Mouse (Mus musculus) heart, adult 2 months (tissue): ENCODE results near the gene Serpina11. TPM values are rescaled to one million over a fixed set of nuclear protein-coding genes. Genes with fewer than 3 reads are reported as not detected.

Experiments
- DNase-seq, 2 experiments: peaks; one replicate each; pipeline ENCODE4 v3.0.0; 2021
- H3K27ac ChIP-seq: fragments of 200-600 bp; 2 replicates; pipeline ENCODE4 v1.8.1; 2022
- H3K27me3 ChIP-seq: fragments of 200-500 bp; 2 replicates; pipeline ENCODE4 v1.6.1; 2012; ENCODE audit warnings: mild to moderate bottlenecking, low read length, inconsistent platforms, mixed read lengths; ENCODE audit not compliant: control insufficient read depth, insufficient read depth
- H3K36me3 ChIP-seq: fragments of 200-500 bp; 2 replicates; pipeline ENCODE4 v1.6.1; 2012; ENCODE audit warnings: low read length, inconsistent platforms; ENCODE audit not compliant: control insufficient read depth, insufficient read depth
- H3K4me1 ChIP-seq: fragments of 200-500 bp; 2 replicates; pipeline ENCODE4 v1.6.1; 2011; ENCODE audit warnings: low read length; ENCODE audit not compliant: control insufficient read depth, insufficient read depth
- H3K4me3 ChIP-seq: fragments of 200-600 bp; 2 replicates; pipeline ENCODE4 v1.8.1; 2022
- H3K79me2 ChIP-seq: fragments of 200-500 bp; replicated peaks from 2 replicates; pipeline ENCODE4 v1.6.1; 2012; ENCODE audit warnings: mild to moderate bottlenecking, inconsistent platforms, low read length, moderate library complexity, mixed read lengths; ENCODE audit not compliant: control insufficient read depth, insufficient read depth
- H3K9ac ChIP-seq: fragments of 200-500 bp; 2 replicates; pipeline ENCODE4 v1.6.1; 2012; ENCODE audit warnings: low read depth, mild to moderate bottlenecking, control low read depth, inconsistent platforms, low read length, mixed read lengths
- CTCF ChIP-seq: fragments of 200-600 bp; IDR thresholded peaks from 2 replicates; pipeline ENCODE4 v1.8.1; 2022; ENCODE audit warnings: antibody characterized with exemption, mild to moderate bottlenecking, moderate library complexity
- EP300 ChIP-seq: fragments of 200-500 bp; IDR thresholded peaks from 2 replicates; pipeline ENCODE4 v1.6.1; 2011; ENCODE audit warnings: low read depth, low read length, control low read depth; ENCODE audit not compliant: insufficient read depth
- POLR2A ChIP-seq: fragments of 200-500 bp; IDR thresholded peaks from 2 replicates; pipeline ENCODE4 v1.6.1; 2011; ENCODE audit warnings: mild to moderate bottlenecking, low read depth, low read length, control low read depth; ENCODE audit not compliant: insufficient read depth
- WGBS: fragments of 180-500 bp; shearing (Covaris S2); methylation state at CpG from one replicate; pipeline ENCODE4 v1.1.7; 2018; 5-methylcytosine and 5-hydroxymethylcytosine counted together
- intact Hi-C: fragments of 180-260 bp; cut with DNase I; formaldehyde crosslinking; loops from one replicate; pipeline ENCODE4 v1.15.1; 2025
- polyA plus RNA-seq: library from polyadenylated mRNA; depleted of rRNA; stranded (reverse); fragments of >200 nt; gene quantifications from 2 replicates; pipeline ENCODE4 v1.2.3, GENCODE M21; 2012
- total RNA-seq, 2 experiments: library from RNA; stranded (reverse); gene quantifications; 2 replicates each; pipeline ENCODE4 v1.2.3; 2021

The Serpina11 gene
- total and polyA plus RNA-seq, 3 experiments = not detected

GRCm38 (mm10) chr12:104004689-104005088 is 14.9 kb upstream of the Serpina11 start:
- no peaks in the 10 kb centered on the region for H3K27me3 ChIP-seq
- no peak overlapping the region for H3K27ac ChIP-seq
- intact Hi-C loops = no loop called here
- H3K4me3 ChIP-seq = no peak overlapping the region
- peaks cover 7% of the 10 kb centered on the region for H3K4me1 ChIP-seq
- peaks cover 4% of the 10 kb centered on the region for H3K36me3 ChIP-seq
- H3K79me2 ChIP-seq = no peaks in the 10 kb centered on the region
- 74% methylated on average over 5 of the region's 5 CpGs for WGBS
- DNase-seq = no peak
- no peak overlapping the region for H3K9ac ChIP-seq
- 0 out of 2 replicates have a peak, but pooled peaks have one; percentile 14 for TF ChIP-seq CTCF
- TF ChIP-seq POLR2A = no peak
- TF ChIP-seq EP300 = no peak

- H3K4me1 ChIP-seq = peaks cover 7% of the 10 kb centered on the region
- WGBS = 13% methylated on average over 4 of the region's 4 CpGs
- H3K9ac ChIP-seq = no peak overlapping the region
- no peaks in the 10 kb centered on the region for H3K27me3 ChIP-seq
- DNase-seq = no peak
- H3K79me2 ChIP-seq = no peaks in the 10 kb centered on the region
- no peak overlapping the region for H3K4me3 ChIP-seq
- H3K27ac ChIP-seq = peak overlapping the region; percentile 69
- peaks cover 4% of the 10 kb centered on the region for H3K36me3 ChIP-seq
- TF ChIP-seq POLR2A = no peak
- TF ChIP-seq EP300 = no peak
- no peak for TF ChIP-seq CTCF
- intact Hi-C loops = no loop called here
Observed at GRCm38 (mm10) chr12:104003238-104003612, 13.5 kb upstream of the Serpina11 start.

GRCm38 (mm10) chr12:104002569-104003237 is 12.9 kb upstream of the Serpina11 start:
- Histone ChIP-seq H3K9ac (no peak overlapping the region), H3K27me3 (no peaks in the 10 kb centered on the region), H3K4me3 (no peak overlapping the region), H3K27ac (peak overlapping the region; percentile 69), H3K36me3 (peaks cover 4% of the 10 kb centered on the region), H3K4me1 (peaks cover 7% of the 10 kb centered on the region), H3K79me2 (no peaks in the 10 kb centered on the region)
- WGBS = 13% methylated on average over 10 of the region's 10 CpGs
- TF ChIP-seq CTCF = no peak
- TF ChIP-seq EP300 = 0 out of 2 replicates have a peak, but pooled peaks have one; percentile 46
- intact Hi-C loops = no loop called here
- DNase-seq = peak; percentile 36 to 63

GRCm38 (mm10) chr12:104000594-104000993 is 10.8 kb upstream of the Serpina11 start:
- H3K4me3 ChIP-seq = no peak overlapping the region
- 88% methylated on average over 3 of the region's 3 CpGs for WGBS
- peaks cover 7% of the 10 kb centered on the region for H3K4me1 ChIP-seq
- no peak overlapping the region for H3K9ac ChIP-seq
- H3K27me3 ChIP-seq = no peaks in the 10 kb centered on the region
- TF ChIP-seq POLR2A = no peak
- no peak for TF ChIP-seq EP300
- TF ChIP-seq CTCF = no peak
- H3K36me3 ChIP-seq = peaks cover 4% of the 10 kb centered on the region
- DNase-seq = no peak
- no peak overlapping the region for H3K27ac ChIP-seq
- intact Hi-C loops = no loop called here
- no peaks in the 10 kb centered on the region for H3K79me2 ChIP-seq

GRCm38 (mm10) chr12:103999611-104000010 is 9.9 kb upstream of the Serpina11 start:
- intact Hi-C loops = loop anchor here (10.0 kb wide), 1 partner anchor 175 kb away; no protein-coding TSS in a partner anchor
- TF ChIP-seq CTCF (no peak), EP300 (no peak), POLR2A (no peak)
- no peak overlapping the region for H3K4me3 ChIP-seq
- H3K9ac ChIP-seq = no peak overlapping the region
- H3K36me3 ChIP-seq = peaks cover 4% of the 10 kb centered on the region
- 91% methylated on average over 8 of the region's 8 CpGs for WGBS
- H3K27ac ChIP-seq = no peak overlapping the region
- peaks cover 7% of the 10 kb centered on the region for H3K4me1 ChIP-seq
- no peaks in the 10 kb centered on the region for H3K79me2 ChIP-seq
- H3K27me3 ChIP-seq = no peaks in the 10 kb centered on the region
- DNase-seq = no peak

- no peak overlapping the region for H3K9ac ChIP-seq
- no peaks in the 10 kb centered on the region for H3K36me3 ChIP-seq
- 67% methylated on average over 2 of the region's 2 CpGs for WGBS
- TF ChIP-seq EP300 (no peak), CTCF (no peak), POLR2A (no peak)
- intact Hi-C loops = loop anchor here (10.0 kb wide), 1 partner anchor 178 kb away; no protein-coding TSS in a partner anchor
- H3K27me3 ChIP-seq = no peaks in the 10 kb centered on the region
- DNase-seq = no peak
- H3K4me3 ChIP-seq = no peak overlapping the region
- no peaks in the 10 kb centered on the region for H3K4me1 ChIP-seq
- H3K27ac ChIP-seq = no peak overlapping the region
- H3K79me2 ChIP-seq = no peaks in the 10 kb centered on the region
Observed at GRCm38 (mm10) chr12:103996513-103996912, 6.8 kb upstream of the Serpina11 start.
